Mouse (Mus musculus) frontal cortex, adult (tissue): Measurements from ENCODE around the gene Madcam1.
"Not testable (repeated sequence)": the region's sequence is repeated elsewhere in the genome, so short reads cannot be mapped to it uniquely, and the experiment has no call there.

Experiments used
- ATAC-seq: cut with Nextera tagmentation; 2 replicates; pipeline ENCODE4 v1.9.2; 2017; ENCODE audit warnings: mild to moderate bottlenecking, moderate library complexity, mixed read lengths; ENCODE audit not compliant: low TSS enrichment

Madcam1 gene

GRCm38 (mm10) chr10:79688720-79689119 lies 24.4 kb downstream of the Madcam1 start, which contains the start of gene Gzmm:
Gene Gzmm (plus strand): TSS chr10:79689020.
- ATAC-seq: no peak

- ATAC-seq: no peak
These were observed 24.8 kb downstream of the Madcam1 start for GRCm38 (mm10) chr10:79689178-79689577.

GRCm38 (mm10) chr10:79691986-79692548 lies 27.7 kb downstream of the Madcam1 start:
- ATAC-seq: no peak

- no peak for ATAC-seq
These were observed 29.4 kb downstream of the Madcam1 start for GRCm38 (mm10) chr10:79693580-79694378.

- no peak for ATAC-seq
These were observed 30.0 kb downstream of the Madcam1 start for GRCm38 (mm10) chr10:79694379-79694655.

GRCm38 (mm10) chr10:79695231-79696128 lies 31.1 kb downstream of the Madcam1 start:
- ATAC-seq: peak; percentile 81

- ATAC-seq: no peak
These were observed 31.8 kb downstream of the Madcam1 start for GRCm38 (mm10) chr10:79696129-79696651.

GRCm38 (mm10) chr10:79697916-79698315 lies 33.6 kb downstream of the Madcam1 start:
- no peak for ATAC-seq

- ATAC-seq: no peak
These were observed 34.1 kb downstream of the Madcam1 start for GRCm38 (mm10) chr10:79698459-79698858.

- no peak for ATAC-seq
These were observed 36.3 kb downstream of the Madcam1 start for GRCm38 (mm10) chr10:79700676-79701075.

- ATAC-seq: no peak
These were observed 37.2 kb downstream of the Madcam1 start for GRCm38 (mm10) chr10:79701443-79702129.

- not testable (repeated sequence) for ATAC-seq
These were observed 38.6 kb downstream of the Madcam1 start for GRCm38 (mm10) chr10:79702970-79703369.

- no peak for ATAC-seq
These were observed 39.2 kb downstream of the Madcam1 start for GRCm38 (mm10) chr10:79703541-79703940.

GRCm38 (mm10) chr10:79704065-79704969 lies 40.0 kb downstream of the Madcam1 start, which contains the start of gene Bsg:
Gene Bsg (plus strand): TSS chr10:79704491.
- ATAC-seq: peak; percentile 91

GRCm38 (mm10) chr10:79704970-79705360 lies 40.6 kb downstream of the Madcam1 start:
- no peak for ATAC-seq

- no peak for ATAC-seq
These were observed 41.6 kb downstream of the Madcam1 start for GRCm38 (mm10) chr10:79705951-79706350.

- ATAC-seq: no peak
These were observed 42.2 kb downstream of the Madcam1 start for GRCm38 (mm10) chr10:79706406-79707094.

- no peak for ATAC-seq
These were observed 42.8 kb downstream of the Madcam1 start for GRCm38 (mm10) chr10:79707162-79707561.

GRCm38 (mm10) chr10:79707759-79708158 lies 43.4 kb downstream of the Madcam1 start:
- ATAC-seq: no peak

- no peak for ATAC-seq
These were observed 44.3 kb downstream of the Madcam1 start for GRCm38 (mm10) chr10:79708668-79709067.
